Mouse (Mus musculus): ENCODE results near the gene Noc2l.

- TF ChIP-seq GATA1 (IDR thresholded peaks at IDR 0.05; ENCODE audit: low read length) (no peak), TAL1 (IDR thresholded peaks at IDR 0.05; ENCODE audit: low read length) (no peak)
Observed at GRCm38 (mm10) chr4:156197131-156197828, 38.5 kb upstream of the Noc2l start, which contains the start of gene Agrn.
